Mouse (Mus musculus) stomach, postnatal 0 days (tissue): ENCODE results near the gene Fbxo39. TPM values are rescaled to one million over a fixed set of nuclear protein-coding genes. Genes with fewer than 3 reads are reported as not detected.

ENCODE experiments used
- ATAC-seq: fragments of 200-750 bp; cut with Nextera tagmentation; 2 replicates; pipeline ENCODE4 v1.8.0; 2017; ENCODE audit not compliant: low FRiP score, low TSS enrichment
- DNase-seq: peaks from one replicate; pipeline ENCODE4 v3.0.0-alpha.2; 2016; ENCODE audit warnings: low spot score
- H3K27ac ChIP-seq: fragments of 300-500 bp; sonication (generic); replicated peaks from 2 replicates; pipeline ENCODE4 v1.5.1; 2014; ENCODE audit warnings: mild to moderate bottlenecking, control low read depth
- H3K27me3 ChIP-seq: fragments of 300-500 bp; sonication (generic); 2 replicates; pipeline ENCODE4 v1.6.1; 2014; ENCODE audit warnings: low read length; ENCODE audit not compliant: control insufficient read depth, insufficient read depth
- H3K36me3 ChIP-seq: fragments of 300-500 bp; sonication (generic); 2 replicates; pipeline ENCODE4 v1.6.1; 2014; ENCODE audit warnings: low read length, mixed read lengths; ENCODE audit not compliant: control insufficient read depth, insufficient read depth
- H3K4me1 ChIP-seq: fragments of 300-500 bp; sonication (generic); replicated peaks from 2 replicates; pipeline ENCODE4 v1.6.1; 2014; ENCODE audit warnings: antibody characterized with exemption; ENCODE audit not compliant: control insufficient read depth, insufficient read depth
- H3K4me2 ChIP-seq: fragments of 300-500 bp; sonication (generic); replicated peaks from 2 replicates; pipeline ENCODE4 v1.6.1; 2014; ENCODE audit warnings: low read depth, mild to moderate bottlenecking, control low read depth, moderate library complexity
- H3K4me3 ChIP-seq: fragments of 300-500 bp; sonication (generic); 2 replicates; pipeline ENCODE4 v1.5.1; 2014; ENCODE audit warnings: low read depth, low read length, control low read depth
- H3K9ac ChIP-seq: fragments of 300-500 bp; sonication (generic); 2 replicates; pipeline ENCODE4 v1.6.1; 2014; ENCODE audit warnings: mild to moderate bottlenecking, low read length, control low read depth, mixed read lengths
- H3K9me3 ChIP-seq: fragments of 300-500 bp; sonication (generic); 2 replicates; pipeline ENCODE4 v1.6.1; 2016; ENCODE audit warnings: low read length; ENCODE audit not compliant: control insufficient read depth
- CTCF ChIP-seq: IDR thresholded peaks from 2 replicates; pipeline ENCODE4 v1.5.1; 2016; ENCODE audit warnings: antibody characterized with exemption, low read depth, mild to moderate bottlenecking, moderate library complexity
- EP300 ChIP-seq: optimal IDR thresholded peaks from 2 replicates; pipeline ENCODE3; 2016; ENCODE audit warnings: antibody characterized with exemption
- WGBS: fragments of 180-500 bp; shearing (Covaris S2); extraction: QIAGEN DNeasy Blood & Tissue Kit; methylation state at CpG from one replicate; pipeline ENCODE4 v1.1.7; 2014; 5-methylcytosine and 5-hydroxymethylcytosine counted together
- polyA plus RNA-seq: library from polyadenylated mRNA; unstranded; fragments of >200 nt; fragmentation: Nextera tagmentation; extraction: Ambion mirVana; gene quantifications from 2 replicates; pipeline ENCODE4 v1.2.1, GENCODE M21; 2015

The Fbxo39 gene
- polyA plus RNA-seq, 1 experiment from 2014 or later, result not detected

- Histone ChIP-seq H3K4me1 (no peaks in the 10 kb centered on the region), H3K9ac (no peak overlapping the region), H3K27me3 (no peaks in the 10 kb centered on the region), H3K4me2 (no peak overlapping the region), H3K4me3 (no peak overlapping the region), H3K27ac (no peak overlapping the region), H3K9me3 (no peaks in the 10 kb centered on the region), H3K36me3 (no peaks in the 10 kb centered on the region)
- ATAC-seq (no peak), DNase-seq (no peak)
- TF ChIP-seq EP300, result no peak
- TF ChIP-seq CTCF, result no peak
- WGBS, result 44% methylated on average over 3 of the region's 3 CpGs
These were observed 40.9 kb upstream of the Fbxo39 start for GRCm38 (mm10) chr11:72273341-72273740.

DNA sequence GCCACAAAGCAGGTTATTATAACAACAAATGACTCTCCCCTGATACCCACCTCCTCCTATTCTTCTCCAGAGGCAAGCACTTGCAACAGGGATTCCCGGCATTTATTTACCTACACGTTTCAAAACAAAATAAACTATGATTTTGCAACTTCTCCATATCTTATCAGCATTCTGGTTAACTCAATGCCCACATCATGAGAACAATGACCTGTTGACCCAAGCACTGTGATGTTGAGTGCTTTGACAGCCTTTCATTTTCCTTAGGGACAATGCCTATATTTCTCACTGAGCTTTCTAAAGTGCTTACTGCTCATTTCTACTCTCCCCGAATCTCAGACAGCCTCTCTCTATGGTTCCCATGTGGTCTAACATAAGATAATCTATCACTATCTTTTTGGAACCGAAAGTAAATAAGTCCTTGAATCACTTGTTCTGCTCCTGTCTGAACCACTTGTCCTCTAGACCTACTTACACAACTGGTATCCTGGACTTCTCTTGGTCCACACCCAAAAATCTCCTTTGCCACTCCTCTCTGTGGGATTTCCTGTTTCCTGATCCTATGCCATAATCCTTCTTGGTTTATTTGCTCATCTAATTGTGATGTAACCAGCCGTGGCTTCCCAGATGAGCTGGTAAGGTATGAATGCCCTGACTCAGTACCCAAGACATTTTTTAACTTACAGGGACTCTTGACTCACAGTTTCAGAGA is 32.9 kb upstream of the Fbxo39 start:
- TF ChIP-seq CTCF (no peak), EP300 (no peak)
- H3K9ac ChIP-seq, result no peak overlapping the region
- H3K27ac ChIP-seq, result no peak overlapping the region
- 67% methylated on average over 5 of the region's 5 CpGs for WGBS
- ATAC-seq (no peak), DNase-seq (no peak)
- H3K9me3 ChIP-seq, result no peaks in the 10 kb centered on the region
- no peak overlapping the region for H3K4me2 ChIP-seq
- no peaks in the 10 kb centered on the region for H3K4me1 ChIP-seq
- H3K27me3 ChIP-seq, result no peaks in the 10 kb centered on the region
- no peaks in the 10 kb centered on the region for H3K36me3 ChIP-seq
- no peak overlapping the region for H3K4me3 ChIP-seq

DNA sequence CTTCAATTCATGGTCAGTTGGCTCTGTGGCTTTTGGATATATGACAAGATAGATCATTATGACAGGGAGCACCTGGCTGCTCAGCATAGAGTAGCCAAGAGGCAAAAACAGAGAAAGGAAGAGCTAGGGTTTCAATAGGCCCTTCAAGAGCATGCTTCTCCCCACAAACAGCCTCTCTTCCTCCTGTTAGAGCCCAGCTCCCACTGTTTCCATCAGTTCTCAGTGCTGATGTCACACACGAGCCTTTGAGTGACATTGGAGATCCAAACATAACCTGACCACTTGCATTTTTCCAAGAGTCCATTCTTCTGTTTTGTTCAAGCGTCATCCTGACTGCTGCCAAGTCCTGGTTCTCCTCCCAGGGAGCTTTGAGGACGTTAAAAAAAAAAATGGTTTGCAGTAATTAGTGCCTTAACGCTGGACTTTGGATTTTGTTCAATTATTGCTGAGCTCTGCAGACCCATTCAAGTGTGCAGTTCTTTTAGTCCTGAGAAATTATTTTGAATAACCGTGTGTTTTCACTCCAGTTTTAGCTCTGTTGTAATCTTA is 32.3 kb upstream of the Fbxo39 start:
- Histone ChIP-seq H3K27ac (no peak overlapping the region), H3K4me2 (no peak overlapping the region), H3K4me3 (no peak overlapping the region), H3K9ac (no peak overlapping the region), H3K36me3 (no peaks in the 10 kb centered on the region), H3K4me1 (no peaks in the 10 kb centered on the region), H3K9me3 (no peaks in the 10 kb centered on the region), H3K27me3 (no peaks in the 10 kb centered on the region)
- 57% methylated on average over 5 of the region's 5 CpGs for WGBS
- DNase-seq, result no peak
- ATAC-seq, result no peak
- TF ChIP-seq EP300 (no peak), CTCF (no peak)

DNA sequence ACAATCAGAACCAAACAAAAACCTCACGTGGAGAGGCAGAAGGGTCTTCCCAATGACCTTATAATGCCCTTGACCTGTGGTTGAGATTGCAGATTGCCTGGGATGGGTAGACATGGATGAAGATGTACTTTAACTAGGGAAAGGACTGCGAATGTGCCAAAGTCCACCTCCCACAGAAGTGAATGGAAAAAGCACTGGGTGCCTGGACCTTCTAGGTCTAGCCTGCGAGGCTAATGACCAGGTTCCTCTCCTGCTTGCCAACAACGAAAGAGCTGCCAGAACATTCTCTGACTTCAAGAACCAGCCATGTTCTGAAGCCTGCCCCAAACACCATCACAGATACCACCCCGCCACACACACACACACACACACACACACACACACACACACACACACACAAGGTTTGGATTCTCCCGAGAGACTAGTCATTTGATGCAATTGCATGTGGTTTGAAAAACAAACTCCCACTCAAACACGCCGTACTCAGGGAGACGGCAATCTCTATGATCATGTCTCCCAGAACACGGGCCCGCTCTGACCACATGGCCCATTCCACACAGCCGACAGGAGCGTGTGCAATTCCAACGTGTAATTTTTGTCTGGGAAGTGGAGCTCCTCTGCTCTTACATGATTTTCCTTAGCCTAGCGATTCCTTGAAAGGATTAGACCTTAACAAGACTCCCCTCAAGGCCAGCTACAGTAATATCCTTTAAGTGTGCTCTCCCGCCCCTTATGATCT is 30.6 kb upstream of the Fbxo39 start:
- ATAC-seq, result no peak
- no peak for DNase-seq
- 87% methylated on average over 16 of the region's 16 CpGs for WGBS

GRCm38 (mm10) chr11:72284532-72285182 is 29.6 kb upstream of the Fbxo39 start:
- H3K4me3 ChIP-seq, result no peak overlapping the region
- H3K36me3 ChIP-seq, result no peaks in the 10 kb centered on the region
- H3K27ac ChIP-seq, result no peak overlapping the region
- H3K9ac ChIP-seq, result no peak overlapping the region
- ATAC-seq, result no peak
- H3K4me1 ChIP-seq, result no peaks in the 10 kb centered on the region
- no peaks in the 10 kb centered on the region for H3K27me3 ChIP-seq
- no peak for DNase-seq
- H3K4me2 ChIP-seq, result no peak overlapping the region
- TF ChIP-seq EP300 (no peak), CTCF (no peak)
- WGBS, result 81% methylated on average over 14 of the region's 14 CpGs
- no peaks in the 10 kb centered on the region for H3K9me3 ChIP-seq

More for the DNA sequence above, 30.6 kb upstream of the Fbxo39 start:
- Histone ChIP-seq H3K4me3 (no peak overlapping the region), H3K4me1 (no peaks in the 10 kb centered on the region), H3K27me3 (no peaks in the 10 kb centered on the region), H3K27ac (no peak overlapping the region), H3K9ac (no peak overlapping the region), H3K4me2 (no peak overlapping the region), H3K36me3 (no peaks in the 10 kb centered on the region), H3K9me3 (no peaks in the 10 kb centered on the region)
- no peak for TF ChIP-seq EP300
- no peak for TF ChIP-seq CTCF
